Mouse (Mus musculus) heart, adult 2 months (tissue): ENCODE results near the gene Lce1k. TPM values are rescaled to one million over a fixed set of nuclear protein-coding genes. Genes with fewer than 3 reads are reported as not detected.

ENCODE experiments used
- DNase-seq, 2 experiments: peaks; one replicate each; pipeline ENCODE4 v3.0.0; 2021
- H3K27ac ChIP-seq: fragments of 200-600 bp; 2 replicates; pipeline ENCODE4 v1.8.1; 2022
- H3K27me3 ChIP-seq: fragments of 200-500 bp; 2 replicates; pipeline ENCODE4 v1.6.1; 2012; ENCODE audit warnings: mild to moderate bottlenecking, low read length, inconsistent platforms, mixed read lengths; ENCODE audit not compliant: control insufficient read depth, insufficient read depth
- H3K36me3 ChIP-seq: fragments of 200-500 bp; 2 replicates; pipeline ENCODE4 v1.6.1; 2012; ENCODE audit warnings: low read length, inconsistent platforms; ENCODE audit not compliant: control insufficient read depth, insufficient read depth
- H3K4me1 ChIP-seq: fragments of 200-500 bp; 2 replicates; pipeline ENCODE4 v1.6.1; 2011; ENCODE audit warnings: low read length; ENCODE audit not compliant: control insufficient read depth, insufficient read depth
- H3K4me3 ChIP-seq: fragments of 200-600 bp; 2 replicates; pipeline ENCODE4 v1.8.1; 2022
- H3K79me2 ChIP-seq: fragments of 200-500 bp; replicated peaks from 2 replicates; pipeline ENCODE4 v1.6.1; 2012; ENCODE audit warnings: mild to moderate bottlenecking, inconsistent platforms, low read length, moderate library complexity, mixed read lengths; ENCODE audit not compliant: control insufficient read depth, insufficient read depth
- H3K9ac ChIP-seq: fragments of 200-500 bp; 2 replicates; pipeline ENCODE4 v1.6.1; 2012; ENCODE audit warnings: low read depth, mild to moderate bottlenecking, control low read depth, inconsistent platforms, low read length, mixed read lengths
- CTCF ChIP-seq: fragments of 200-600 bp; IDR thresholded peaks from 2 replicates; pipeline ENCODE4 v1.8.1; 2022; ENCODE audit warnings: antibody characterized with exemption, mild to moderate bottlenecking, moderate library complexity
- EP300 ChIP-seq: fragments of 200-500 bp; IDR thresholded peaks from 2 replicates; pipeline ENCODE4 v1.6.1; 2011; ENCODE audit warnings: low read depth, low read length, control low read depth; ENCODE audit not compliant: insufficient read depth
- POLR2A ChIP-seq: fragments of 200-500 bp; IDR thresholded peaks from 2 replicates; pipeline ENCODE4 v1.6.1; 2011; ENCODE audit warnings: mild to moderate bottlenecking, low read depth, low read length, control low read depth; ENCODE audit not compliant: insufficient read depth
- WGBS: fragments of 180-500 bp; shearing (Covaris S2); methylation state at CpG from one replicate; pipeline ENCODE4 v1.1.7; 2018; 5-methylcytosine and 5-hydroxymethylcytosine counted together
- intact Hi-C: fragments of 180-260 bp; cut with DNase I; formaldehyde crosslinking; loops from one replicate; pipeline ENCODE4 v1.15.1; 2025
- polyA plus RNA-seq: library from polyadenylated mRNA; depleted of rRNA; stranded (reverse); fragments of >200 nt; gene quantifications from 2 replicates; pipeline ENCODE4 v1.2.3, GENCODE M21; 2012; rRNA removed
- total RNA-seq, 2 experiments: library from RNA; stranded (reverse); gene quantifications; 2 replicates each; pipeline ENCODE4 v1.2.3; 2021

Gene Lce1k
- total and polyA plus RNA-seq, 3 experiments = not detected

- Histone ChIP-seq H3K36me3 (no peaks in the 10 kb centered on the region), H3K4me3 (no peak within 1 kb of the TSS), H3K9ac (no peak within 1 kb of the TSS), H3K4me1 (no peaks in the 10 kb centered on the region), H3K27me3 (no peaks in the 10 kb centered on the region), H3K27ac (no peak within 1 kb of the TSS), H3K79me2 (no peaks in the 10 kb centered on the region)
- TF ChIP-seq POLR2A (no peak), EP300 (no peak), CTCF (no peak)
- 88% methylated on average over 1 of the region's 1 CpGs for WGBS
- no peak for DNase-seq
- intact Hi-C loops = no loop called here
Measured at GRCm38 (mm10) chr3:92790414-92790813, 17.3 kb downstream of the Lce1k start, which contains the start of gene Lce1j. Lce1j (minus strand) TSS chr3:92790514.

GRCm38 (mm10) chr3:92778799-92779198 is 28.9 kb downstream of the Lce1k start, which contains the start of gene Lce1i:
Lce1i (minus strand) TSS chr3:92778899.
- H3K9ac ChIP-seq = no peak within 1 kb of the TSS
- no peaks in the 10 kb centered on the region for H3K36me3 ChIP-seq
- no peaks in the 10 kb centered on the region for H3K79me2 ChIP-seq
- H3K27me3 ChIP-seq = no peaks in the 10 kb centered on the region
- H3K27ac ChIP-seq = no peak within 1 kb of the TSS
- DNase-seq = no peak
- H3K4me3 ChIP-seq = no peak within 1 kb of the TSS
- no peaks in the 10 kb centered on the region for H3K4me1 ChIP-seq
- WGBS = 47% methylated on average over 1 of the region's 1 CpGs
- TF ChIP-seq EP300 (no peak), CTCF (no peak), POLR2A (no peak)
- intact Hi-C loops = no loop called here

- intact Hi-C loops = no loop called here
- H3K79me2 ChIP-seq = no peaks in the 10 kb centered on the region
- no peaks in the 10 kb centered on the region for H3K4me1 ChIP-seq
- DNase-seq = no peak
- no peak overlapping the region for H3K4me3 ChIP-seq
- H3K27me3 ChIP-seq = no peaks in the 10 kb centered on the region
- no peaks in the 10 kb centered on the region for H3K36me3 ChIP-seq
- WGBS = 17% methylated on average over 3 of the region's 3 CpGs
- TF ChIP-seq CTCF (peak; percentile 53), POLR2A (no peak)
- no peak overlapping the region for H3K9ac ChIP-seq
- no peak overlapping the region for H3K27ac ChIP-seq
Measured at GRCm38 (mm10) chr3:92771573-92771972, 36.1 kb downstream of the Lce1k start.

GRCm38 (mm10) chr3:92764965-92765364 is 42.7 kb downstream of the Lce1k start, which contains the start of gene Lce1h:
Lce1h (minus strand) TSS chr3:92765065.
- TF ChIP-seq CTCF = no peak
- TF ChIP-seq POLR2A = no peak
- no peak for TF ChIP-seq EP300
- Histone ChIP-seq H3K36me3 (no peaks in the 10 kb centered on the region), H3K79me2 (no peaks in the 10 kb centered on the region), H3K27ac (no peak within 1 kb of the TSS), H3K4me1 (no peaks in the 10 kb centered on the region), H3K9ac (no peak within 1 kb of the TSS), H3K4me3 (no peak within 1 kb of the TSS), H3K27me3 (no peaks in the 10 kb centered on the region)
- intact Hi-C loops = no loop called here
- 87% methylated on average over 1 of the region's 1 CpGs for WGBS
- DNase-seq = no peak

Other genes with a start within 250 kb of the Lce1k start
- not detected for gene Ivl, start 234.2 kb downstream of the Lce1k start, total RNA-seq
- not detected in 2 replicates for gene Ivl, start 234.2 kb downstream of the Lce1k start, polyA plus RNA-seq
- gene Smcp, start 218.9 kb downstream of the Lce1k start, total RNA-seq = not detected
- 0.86 and 0.91 TPM in 2 replicates for gene Smcp, start 218.9 kb downstream of the Lce1k start, polyA plus RNA-seq
- gene 2210017I01Rik, start 200.4 kb downstream of the Lce1k start, total RNA-seq = not detected
- not detected in 2 replicates for gene 2210017I01Rik, start 200.4 kb downstream of the Lce1k start, polyA plus RNA-seq
- gene Lce6a, start 186.2 kb downstream of the Lce1k start, total RNA-seq = not detected
- not detected in 2 replicates for gene Lce6a, start 186.2 kb downstream of the Lce1k start, polyA plus RNA-seq
- not detected for gene Lce1a1, start 159.6 kb downstream of the Lce1k start, total RNA-seq
- gene Lce1a1, start 159.6 kb downstream of the Lce1k start, polyA plus RNA-seq = not detected in 2 replicates
- gene Lce1b, start 151.0 kb downstream of the Lce1k start, total RNA-seq = not detected
- not detected in 2 replicates for gene Lce1b, start 151.0 kb downstream of the Lce1k start, polyA plus RNA-seq
- gene Lce1a2, start 137.6 kb downstream of the Lce1k start, total RNA-seq = not detected
- gene Lce1a2, start 137.6 kb downstream of the Lce1k start, polyA plus RNA-seq = not detected in 2 replicates
- gene Lce1c, start 128.6 kb downstream of the Lce1k start, total RNA-seq = not detected
- not detected in 2 replicates for gene Lce1c, start 128.6 kb downstream of the Lce1k start, polyA plus RNA-seq
- gene Lce1d, start 120.7 kb downstream of the Lce1k start, total RNA-seq = not detected
- not detected in 2 replicates for gene Lce1d, start 120.7 kb downstream of the Lce1k start, polyA plus RNA-seq
- not detected for gene Lce1e, start 98.8 kb downstream of the Lce1k start, total RNA-seq
- gene Lce1e, start 98.8 kb downstream of the Lce1k start, polyA plus RNA-seq = not detected in 2 replicates
- gene Lce1f, start 87.5 kb downstream of the Lce1k start, total RNA-seq = not detected
- not detected in 2 replicates for gene Lce1f, start 87.5 kb downstream of the Lce1k start, polyA plus RNA-seq
- gene Gm38119, start 68.8 kb downstream of the Lce1k start, total RNA-seq = not detected
- gene Gm38119, start 68.8 kb downstream of the Lce1k start, polyA plus RNA-seq = not detected in 2 replicates
- not detected for gene Lce1g, start 55.6 kb downstream of the Lce1k start, total RNA-seq
- gene Lce1g, start 55.6 kb downstream of the Lce1k start, polyA plus RNA-seq = not detected in 2 replicates
- not detected for gene Lce1h, start 42.8 kb downstream of the Lce1k start, total RNA-seq
- gene Lce1h, start 42.8 kb downstream of the Lce1k start, polyA plus RNA-seq = not detected in 2 replicates
- gene Lce1i, start 29.0 kb downstream of the Lce1k start, total RNA-seq = not detected
- gene Lce1i, start 29.0 kb downstream of the Lce1k start, polyA plus RNA-seq = not detected in 2 replicates
- not detected for gene Lce1j, start 17.4 kb downstream of the Lce1k start, total RNA-seq
- gene Lce1j, start 17.4 kb downstream of the Lce1k start, polyA plus RNA-seq = not detected in 2 replicates
- gene Kprp, start 19.4 kb upstream of the Lce1k start, total RNA-seq = not detected
- gene Kprp, start 19.4 kb upstream of the Lce1k start, polyA plus RNA-seq = not detected in 2 replicates
- not detected for gene Lce1l, start 43.4 kb upstream of the Lce1k start, total RNA-seq
- not detected in 2 replicates for gene Lce1l, start 43.4 kb upstream of the Lce1k start, polyA plus RNA-seq
- gene 2310050C09Rik, start 62.3 kb upstream of the Lce1k start, total RNA-seq = not detected
- gene 2310050C09Rik, start 62.3 kb upstream of the Lce1k start, polyA plus RNA-seq = not detected in 2 replicates
- gene Lce3a, start 118.3 kb upstream of the Lce1k start, total RNA-seq = not detected
- not detected in 2 replicates for gene Lce3a, start 118.3 kb upstream of the Lce1k start, polyA plus RNA-seq
- not detected for gene Lce3b, start 125.1 kb upstream of the Lce1k start, total RNA-seq
- not detected in 2 replicates for gene Lce3b, start 125.1 kb upstream of the Lce1k start, polyA plus RNA-seq
- gene Lce3c, start 136.6 kb upstream of the Lce1k start, total RNA-seq = not detected
- not detected in 2 replicates for gene Lce3c, start 136.6 kb upstream of the Lce1k start, polyA plus RNA-seq
- gene Lce3d, start 149.5 kb upstream of the Lce1k start, total RNA-seq = not detected
- gene Lce3d, start 149.5 kb upstream of the Lce1k start, polyA plus RNA-seq = not detected in 2 replicates
- not detected for gene Lce3e, start 159.2 kb upstream of the Lce1k start, total RNA-seq
- gene Lce3e, start 159.2 kb upstream of the Lce1k start, polyA plus RNA-seq = not detected in 2 replicates
- not detected for gene Lce3f, start 184.3 kb upstream of the Lce1k start, total RNA-seq
- not detected in 2 replicates for gene Lce3f, start 184.3 kb upstream of the Lce1k start, polyA plus RNA-seq
- gene Crct1, start 207.8 kb upstream of the Lce1k start, total RNA-seq = not detected
- not detected in 2 replicates for gene Crct1, start 207.8 kb upstream of the Lce1k start, polyA plus RNA-seq
- gene Lce1m, start 211.2 kb upstream of the Lce1k start, total RNA-seq = not detected
- not detected in 2 replicates for gene Lce1m, start 211.2 kb upstream of the Lce1k start, polyA plus RNA-seq